Mouse (Mus musculus): ENCODE measurements around the gene Atn1.

- TF ChIP-seq JUND (IDR thresholded peaks at IDR 0.05; ENCODE audit: low read depth, low read length) (no peak), UBTF (IDR thresholded peaks at IDR 0.05; ENCODE audit: borderline replicate concordance, insufficient read depth, low read depth, low read length) (no peak), MAX (IDR thresholded peaks at IDR 0.05; ENCODE audit: low read length) (no peak), POLR2A (IDR thresholded peaks at IDR 0.05; ENCODE audit: control insufficient read depth in 1 of 2, insufficient read depth in 1 of 2, low read depth in 1 of 2, low read length in 2 of 2, poor library complexity in 1 of 2) (no peak), GATA1 (IDR thresholded peaks at IDR 0.05; ENCODE audit: low read depth, low read length) (no peak), CHD2 (IDR thresholded peaks at IDR 0.05; ENCODE audit: low read length) (no peak), ZNF384 (IDR thresholded peaks at IDR 0.05; ENCODE audit: low read depth, low read length) (no peak)
These were observed 9.4 kb downstream of the Atn1 start for GRCm38 (mm10) chr6:124746654-124747632.
